Mouse (Mus musculus) mouse embryonic stem cell (cell line): ENCODE measurements at regions not wholly inside any gene's neighbourhood (a gene's known extent, or its start where the extent isn't known, plus 50 kb on each side); places are given as distances from the start of the nearest gene placed in this dataset.

Experiments used
- in situ Hi-C, 2 experiments: fragments of 300-500 bp; cut with MboI; formaldehyde crosslinking; loops; 1 replicate in 1 of 2; 3 replicates in 1 of 2; pipeline ENCODE4 v1.14.3; 2019 to 2020; ENCODE audit warnings: low sequenced_read_pairs in 2 of 2, low pct_unique_long_range_greater_than_20kb in 1 of 2, mixed read lengths in 1 of 2; ENCODE audit not compliant: unreplicated experiment in 1 of 2

- in situ Hi-C loops: no loop called here
These were observed 98.2 kb downstream of the Vegfa start for GRCm38 (mm10) chr17:45934002-45934401.

- in situ Hi-C loops: no loop called here
These were observed 99.1 kb downstream of the Vegfa start for GRCm38 (mm10) chr17:45933034-45933433.

GRCm38 (mm10) chr17:45932611-45933010 lies 99.6 kb downstream of the Vegfa start:
- in situ Hi-C loops: no loop called here

- in situ Hi-C loops: no loop called here
These were observed 102.6 kb downstream of the Vegfa start for GRCm38 (mm10) chr17:45929591-45929990.

GRCm38 (mm10) chr17:45928903-45929477 lies 103.2 kb downstream of the Vegfa start:
- in situ Hi-C loops: no loop called here

GRCm38 (mm10) chr17:45928013-45928412 lies 104.2 kb downstream of the Vegfa start:
- in situ Hi-C loops: no loop called here

- in situ Hi-C loops: no loop called here
These were observed 106.3 kb downstream of the Vegfa start for GRCm38 (mm10) chr17:45925845-45926244.

- in situ Hi-C loops: no loop called here
These were observed 107.6 kb downstream of the Vegfa start for GRCm38 (mm10) chr17:45924595-45924994.

GRCm38 (mm10) chr17:45923217-45923730 lies 108.9 kb downstream of the Vegfa start:
- in situ Hi-C loops: no loop called here

GRCm38 (mm10) chr17:45917647-45918046 lies 114.5 kb downstream of the Vegfa start:
- in situ Hi-C loops: no loop called here

GRCm38 (mm10) chr17:45916937-45917336 lies 115.2 kb downstream of the Vegfa start:
- in situ Hi-C loops: no loop called here

GRCm38 (mm10) chr17:45914706-45915240 lies 117.4 kb downstream of the Vegfa start:
- in situ Hi-C loops: no loop called here

GRCm38 (mm10) chr17:45914237-45914636 lies 117.9 kb downstream of the Vegfa start:
- in situ Hi-C loops: no loop called here

GRCm38 (mm10) chr17:45913671-45914070 lies 118.5 kb downstream of the Vegfa start:
- in situ Hi-C loops: no loop called here

- in situ Hi-C loops: no loop called here
These were observed 120.0 kb downstream of the Vegfa start for GRCm38 (mm10) chr17:45912165-45912564.

- in situ Hi-C loops: no loop called here
These were observed 120.9 kb downstream of the Vegfa start for GRCm38 (mm10) chr17:45911201-45911731.

GRCm38 (mm10) chr17:45910245-45910644 lies 121.9 kb downstream of the Vegfa start:
- in situ Hi-C loops: no loop called here

GRCm38 (mm10) chr17:45907587-45907986 lies 124.6 kb downstream of the Vegfa start:
- in situ Hi-C loops: no loop called here

GRCm38 (mm10) chr17:45905596-45905995 lies 126.6 kb downstream of the Vegfa start:
- in situ Hi-C loops: no loop called here

GRCm38 (mm10) chr17:45904251-45904650 lies 127.9 kb downstream of the Vegfa start:
- in situ Hi-C loops: no loop called here
